Mouse (Mus musculus): ENCODE data around the gene Pycr1. TPM values are rescaled to one million over a fixed set of nuclear protein-coding genes. Genes with fewer than 3 reads are reported as not detected.

Pycr1 gene
- polyA plus RNA-seq, 1 experiment from 2014 or later, result 21.8 TPM

GRCm38 (mm10) chr11:120660301-120661075 is 16.9 kb upstream of the Pycr1 start:
- Histone ChIP-seq H3K27me3 (ENCODE audit: control insufficient read depth, insufficient read depth, low read length) (peaks cover 66% of the 10 kb centered on the region), H3K27ac (ENCODE audit: low read depth, low read length) (no peak overlapping the region), H3K4me2 (replicated peaks; ENCODE audit: low read depth, low read length) (peak overlapping the region; percentile 77), H3K4me1 (ENCODE audit: control insufficient read depth, insufficient read depth, low read length) (peaks cover 18% of the 10 kb centered on the region), H3K9ac (ENCODE audit: low read depth, low read length) (peak overlapping the region; percentile 44), H3K9me3 (ENCODE audit: control insufficient read depth, low read length) (no peaks in the 10 kb centered on the region), H3K36me3 (ENCODE audit: control insufficient read depth, insufficient read depth, low read length) (no peaks in the 10 kb centered on the region), H3K4me3 (ENCODE audit: low read length) (peak overlapping the region; percentile 36)
- under 1% methylated on average over 81 of the region's 95 CpGs for WGBS
- peak; percentile 60; the same call in 1 of the 2 replicates for ATAC-seq (ENCODE audit: low FRiP score, low TSS enrichment)

- no peak overlapping the region for H3K27ac ChIP-seq (ENCODE audit: low read depth, low read length)
- H3K36me3 ChIP-seq (ENCODE audit: control insufficient read depth, insufficient read depth, low read length), result no peaks in the 10 kb centered on the region
- H3K4me3 ChIP-seq (ENCODE audit: low read length), result peak overlapping the region; percentile 36
- 1% methylated on average over 49 of the region's 50 CpGs for WGBS
- peaks cover 60% of the 10 kb centered on the region for H3K27me3 ChIP-seq (ENCODE audit: control insufficient read depth, insufficient read depth, low read length)
- peak overlapping the region; percentile 44 for H3K9ac ChIP-seq (ENCODE audit: low read depth, low read length)
- no peaks in the 10 kb centered on the region for H3K9me3 ChIP-seq (ENCODE audit: control insufficient read depth, low read length)
- peak overlapping the region; percentile 77 for H3K4me2 ChIP-seq (replicated peaks; ENCODE audit: low read depth, low read length)
- peaks cover 18% of the 10 kb centered on the region for H3K4me1 ChIP-seq (ENCODE audit: control insufficient read depth, insufficient read depth, low read length)
- peak; percentile 25 for ATAC-seq (ENCODE audit: low FRiP score, low TSS enrichment)
These were observed 16.1 kb upstream of the Pycr1 start for GRCm38 (mm10) chr11:120659509-120660300.

DNA sequence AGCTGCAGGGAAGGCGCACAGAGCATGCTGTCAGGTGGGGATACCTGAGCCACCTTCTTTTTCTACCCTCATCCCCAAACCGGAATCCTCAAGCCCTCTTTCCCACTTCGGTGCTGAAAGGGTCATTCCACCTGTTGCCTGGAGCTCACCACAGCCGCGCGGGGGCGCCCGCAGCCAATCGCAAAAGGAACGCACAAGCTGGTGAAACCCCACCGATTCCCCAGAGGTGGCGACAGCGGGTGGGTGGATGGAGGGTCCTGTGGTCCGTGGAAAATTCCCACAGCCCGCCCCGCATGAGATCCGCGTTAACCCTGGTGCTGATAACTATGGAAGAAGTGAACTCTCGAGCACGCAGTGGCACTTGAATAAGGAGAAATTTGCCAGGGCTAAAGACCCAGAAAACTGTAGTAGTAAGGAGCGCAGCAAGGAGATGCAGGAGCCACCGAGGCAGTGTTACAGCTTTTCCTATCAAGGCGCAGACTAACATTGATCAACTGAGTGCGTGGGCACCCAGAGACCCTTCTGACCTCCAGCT is 15.4 kb upstream of the Pycr1 start:
- H3K4me3 ChIP-seq (ENCODE audit: low read length), result no peak overlapping the region; the same call in 1 of the 2 replicates
- peak; percentile 36; the same call in 1 of the 2 replicates for ATAC-seq (ENCODE audit: low FRiP score, low TSS enrichment)

DNA sequence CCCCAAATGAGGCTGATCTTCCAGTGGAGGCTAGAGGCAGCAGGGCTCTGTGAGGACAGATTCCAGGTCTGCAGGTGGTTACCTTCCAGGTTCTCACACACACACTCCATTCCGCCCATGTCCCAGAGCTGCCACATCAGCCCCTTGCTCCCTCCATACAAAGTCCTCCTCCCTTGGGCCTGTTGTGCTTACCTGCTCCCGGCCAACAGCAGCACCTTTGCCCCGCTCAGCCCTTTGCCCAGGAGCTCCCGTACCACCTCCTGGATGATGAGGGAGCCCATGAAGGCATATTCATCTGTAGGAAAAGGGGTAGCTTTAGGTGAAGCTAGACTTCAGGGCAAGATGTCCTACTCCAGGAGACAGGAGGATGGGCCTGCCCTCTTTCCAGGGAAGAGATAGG is 13.7 kb upstream of the Pycr1 start:
- no peak overlapping the region for H3K27ac ChIP-seq (ENCODE audit: low read depth, low read length)
- WGBS, result 90% methylated on average over 4 of the region's 4 CpGs
- H3K36me3 ChIP-seq (ENCODE audit: control insufficient read depth, insufficient read depth, low read length), result no peaks in the 10 kb centered on the region
- peaks cover 18% of the 10 kb centered on the region for H3K4me1 ChIP-seq (ENCODE audit: control insufficient read depth, insufficient read depth, low read length)
- no peak overlapping the region for H3K4me3 ChIP-seq (ENCODE audit: low read length)
- peaks cover 44% of the 10 kb centered on the region for H3K27me3 ChIP-seq (ENCODE audit: control insufficient read depth, insufficient read depth, low read length)
- H3K9me3 ChIP-seq (ENCODE audit: control insufficient read depth, low read length), result no peaks in the 10 kb centered on the region
- no peak overlapping the region for H3K4me2 ChIP-seq (replicated peaks; ENCODE audit: low read depth, low read length)
- no peak for ATAC-seq (ENCODE audit: low FRiP score, low TSS enrichment)
- H3K9ac ChIP-seq (ENCODE audit: low read depth, low read length), result no peak overlapping the region

More for the DNA sequence above, 15.4 kb upstream of the Pycr1 start:
- H3K27ac ChIP-seq (ENCODE audit: low read depth, low read length), result no peak overlapping the region
- WGBS, result 2% methylated on average over 24 of the region's 24 CpGs
- no peaks in the 10 kb centered on the region for H3K9me3 ChIP-seq (ENCODE audit: control insufficient read depth, low read length)
- H3K4me1 ChIP-seq (ENCODE audit: control insufficient read depth, insufficient read depth, low read length), result peaks cover 18% of the 10 kb centered on the region
- no peaks in the 10 kb centered on the region for H3K36me3 ChIP-seq (ENCODE audit: control insufficient read depth, insufficient read depth, low read length)
- H3K9ac ChIP-seq (ENCODE audit: low read depth, low read length), result no peak overlapping the region
- H3K4me2 ChIP-seq (replicated peaks; ENCODE audit: low read depth, low read length), result peak overlapping the region; percentile 5; the same call in 1 of the 2 replicates
- peaks cover 60% of the 10 kb centered on the region for H3K27me3 ChIP-seq (ENCODE audit: control insufficient read depth, insufficient read depth, low read length)

GRCm38 (mm10) chr11:120654741-120655140 is 11.2 kb upstream of the Pycr1 start:
- H3K4me2 ChIP-seq (replicated peaks; ENCODE audit: low read depth, low read length), result no peak overlapping the region
- no peak overlapping the region for H3K9ac ChIP-seq (ENCODE audit: low read depth, low read length)
- H3K36me3 ChIP-seq (ENCODE audit: control insufficient read depth, insufficient read depth, low read length), result no peaks in the 10 kb centered on the region
- peaks cover 5% of the 10 kb centered on the region; the same call in 1 of the 2 replicates for H3K4me1 ChIP-seq (ENCODE audit: control insufficient read depth, insufficient read depth, low read length)
- WGBS, result 74% methylated on average over 3 of the region's 3 CpGs
- no peak overlapping the region for H3K27ac ChIP-seq (ENCODE audit: low read depth, low read length)
- peaks cover 18% of the 10 kb centered on the region for H3K27me3 ChIP-seq (ENCODE audit: control insufficient read depth, insufficient read depth, low read length)
- ATAC-seq (ENCODE audit: low FRiP score, low TSS enrichment), result no peak
- H3K4me3 ChIP-seq (ENCODE audit: low read length), result no peak overlapping the region
- H3K9me3 ChIP-seq (ENCODE audit: control insufficient read depth, low read length), result no peaks in the 10 kb centered on the region

DNA sequence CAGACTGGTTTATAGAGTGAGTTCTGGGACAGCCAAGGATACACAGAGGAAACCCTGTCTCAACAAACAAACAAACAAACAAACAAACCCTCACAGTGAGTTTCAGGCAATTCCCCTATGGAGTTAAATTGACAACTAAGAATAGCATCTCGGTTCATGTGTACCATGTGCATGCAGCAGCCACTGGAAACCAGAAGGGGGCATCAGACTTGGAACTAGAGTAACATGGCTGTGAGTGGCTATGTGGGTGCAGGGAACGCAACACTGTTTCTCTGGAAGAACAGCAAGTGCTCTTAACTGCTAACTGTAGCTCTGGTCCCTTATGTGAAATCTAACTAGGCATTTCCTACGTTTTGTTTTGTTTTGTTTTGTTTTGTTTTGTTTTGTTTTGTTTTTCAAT is 8.3 kb upstream of the Pycr1 start:
- Histone ChIP-seq H3K9ac (ENCODE audit: low read depth, low read length) (no peak overlapping the region), H3K27ac (ENCODE audit: low read depth, low read length) (no peak overlapping the region), H3K27me3 (ENCODE audit: control insufficient read depth, insufficient read depth, low read length) (peaks cover 4% of the 10 kb centered on the region; the same call in 1 of the 2 replicates), H3K4me3 (ENCODE audit: low read length) (no peak overlapping the region), H3K9me3 (ENCODE audit: control insufficient read depth, low read length) (no peaks in the 10 kb centered on the region), H3K36me3 (ENCODE audit: control insufficient read depth, insufficient read depth, low read length) (no peaks in the 10 kb centered on the region), H3K4me2 (replicated peaks; ENCODE audit: low read depth, low read length) (no peak overlapping the region), H3K4me1 (ENCODE audit: control insufficient read depth, insufficient read depth, low read length) (peaks cover 6% of the 10 kb centered on the region)
- no peak for ATAC-seq (ENCODE audit: low FRiP score, low TSS enrichment)
- WGBS, result 81% methylated on average over 3 of the region's 3 CpGs

- H3K4me1 ChIP-seq (ENCODE audit: control insufficient read depth, insufficient read depth, low read length), result peaks cover 9% of the 10 kb centered on the region
- no peaks in the 10 kb centered on the region for H3K9me3 ChIP-seq (ENCODE audit: control insufficient read depth, low read length)
- peak within 1 kb of the TSS; percentile 9; the same call in 1 of the 2 replicates for H3K4me3 ChIP-seq (ENCODE audit: low read length)
- H3K36me3 ChIP-seq (ENCODE audit: control insufficient read depth, insufficient read depth, low read length), result no peaks in the 10 kb centered on the region
- peak within 1 kb of the TSS; percentile 9; the same call in 1 of the 2 replicates for H3K9ac ChIP-seq (ENCODE audit: low read depth, low read length)
- WGBS, result 7% methylated on average over 13 of the region's 13 CpGs
- peak within 1 kb of the TSS; percentile 42 for H3K4me2 ChIP-seq (replicated peaks; ENCODE audit: low read depth, low read length)
- no peak for ATAC-seq (ENCODE audit: low FRiP score, low TSS enrichment)
- H3K27me3 ChIP-seq (ENCODE audit: control insufficient read depth, insufficient read depth, low read length), result peaks cover 4% of the 10 kb centered on the region; the same call in 1 of the 2 replicates
- no peak within 1 kb of the TSS for H3K27ac ChIP-seq (ENCODE audit: low read depth, low read length)
These were observed 4.5 kb upstream of the Pycr1 start, which contains the start of gene Myadml2 for GRCm38 (mm10) chr11:120648001-120648476. TSS of gene Myadml2 (minus strand) at chr11:120648158.

DNA sequence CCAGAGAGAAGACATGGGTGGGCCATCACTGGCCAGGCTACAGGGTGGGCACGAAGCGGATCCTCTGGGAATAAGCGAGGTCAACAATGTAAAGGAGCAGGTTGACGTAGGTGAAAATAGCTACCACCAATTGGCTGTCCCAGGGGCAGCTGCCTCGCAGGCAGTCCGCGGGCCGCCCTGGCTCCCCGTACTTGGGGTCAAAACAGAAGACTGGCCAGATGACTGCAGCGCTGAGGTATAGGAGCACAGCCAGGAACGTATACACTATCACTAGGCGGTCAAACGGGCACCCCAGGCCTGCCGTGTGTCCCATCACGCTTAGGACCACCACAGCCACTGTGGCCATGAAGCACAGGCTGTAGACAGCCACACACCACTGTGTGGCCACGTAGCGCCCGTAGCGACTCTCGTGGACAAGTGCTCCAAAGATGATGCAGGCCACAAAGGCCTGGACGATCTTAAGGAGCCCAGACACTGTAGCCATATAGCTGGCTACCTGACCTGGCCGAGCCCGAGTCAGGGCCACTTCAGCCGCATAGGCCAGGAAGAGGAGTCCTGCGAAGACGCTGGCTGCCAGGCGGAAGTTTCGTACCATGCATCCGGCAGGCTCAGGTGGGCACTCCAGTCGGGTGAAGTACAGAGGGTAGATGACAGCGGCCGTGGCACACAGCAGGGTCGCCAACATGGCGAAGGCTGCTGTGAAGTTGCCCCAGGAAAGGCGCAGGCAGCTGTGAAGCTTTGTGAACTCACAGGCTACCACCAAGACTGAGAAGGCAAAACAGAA is 3.7 kb upstream of the Pycr1 start:
- H3K4me1 ChIP-seq (ENCODE audit: control insufficient read depth, insufficient read depth, low read length), result peaks cover 9% of the 10 kb centered on the region
- H3K27ac ChIP-seq (ENCODE audit: low read depth, low read length), result no peak overlapping the region
- H3K9me3 ChIP-seq (ENCODE audit: control insufficient read depth, low read length), result no peaks in the 10 kb centered on the region
- no peaks in the 10 kb centered on the region for H3K36me3 ChIP-seq (ENCODE audit: control insufficient read depth, insufficient read depth, low read length)
- no peak for ATAC-seq (ENCODE audit: low FRiP score, low TSS enrichment)
- WGBS, result 81% methylated on average over 35 of the region's 35 CpGs
- H3K9ac ChIP-seq (ENCODE audit: low read depth, low read length), result 0 out of 2 replicates have a peak overlapping the region, but pooled peaks have one; percentile 9
- peaks cover 4% of the 10 kb centered on the region; the same call in 1 of the 2 replicates for H3K27me3 ChIP-seq (ENCODE audit: control insufficient read depth, insufficient read depth, low read length)
- H3K4me3 ChIP-seq (ENCODE audit: low read length), result no peak overlapping the region
- H3K4me2 ChIP-seq (replicated peaks; ENCODE audit: low read depth, low read length), result no peak overlapping the region; the same call in 1 of the 2 replicates

All from kidney, embryonic 14.5 days (tissue).